Mouse (Mus musculus): ENCODE measurements at regions not wholly inside any gene's neighbourhood (a gene's known extent, or its start where the extent isn't known, plus 50 kb on each side); places are given as distances from the start of the nearest gene placed in this dataset.

DNA sequence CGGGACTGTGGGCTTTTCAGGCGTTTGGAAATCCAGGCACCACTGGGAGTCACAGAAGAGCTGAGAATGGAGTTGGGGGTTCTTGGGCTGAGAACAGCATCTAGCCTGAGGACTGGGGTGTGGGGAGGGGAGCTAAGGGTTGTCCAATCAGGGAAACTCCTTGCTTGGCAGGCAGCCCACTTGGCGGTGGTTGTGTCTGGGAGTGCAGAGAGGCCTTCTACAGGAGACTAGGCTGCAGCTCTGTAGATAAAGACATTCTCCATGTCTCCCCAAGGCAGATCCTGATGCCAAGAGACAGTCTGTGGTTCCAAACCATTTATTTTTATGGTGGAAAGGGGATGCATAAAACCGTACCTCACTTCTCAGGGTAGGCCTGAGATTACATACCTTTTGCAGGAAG lies 774.6 kb downstream of the Brinp1 start:
- DNase-seq = no peak

DNA sequence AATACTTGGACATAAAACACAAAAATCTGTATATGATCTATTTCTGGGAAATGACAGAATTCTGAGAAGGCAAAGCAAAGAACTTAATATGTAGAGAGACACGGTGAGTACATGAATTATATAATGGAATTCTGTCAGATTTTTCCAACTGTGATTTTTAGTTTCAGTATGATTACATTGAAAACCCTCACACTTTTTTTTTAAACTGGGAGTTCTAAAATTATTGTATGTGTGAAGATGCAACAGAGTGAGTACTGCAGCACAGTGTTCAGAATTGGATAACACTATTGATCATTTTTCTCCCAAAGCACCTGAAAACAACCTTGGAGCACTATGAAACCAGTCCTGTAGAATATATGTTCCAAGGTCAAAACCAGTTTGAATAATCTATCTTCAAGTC lies 797.7 kb downstream of the Brinp1 start:
- no peak for DNase-seq

DNA sequence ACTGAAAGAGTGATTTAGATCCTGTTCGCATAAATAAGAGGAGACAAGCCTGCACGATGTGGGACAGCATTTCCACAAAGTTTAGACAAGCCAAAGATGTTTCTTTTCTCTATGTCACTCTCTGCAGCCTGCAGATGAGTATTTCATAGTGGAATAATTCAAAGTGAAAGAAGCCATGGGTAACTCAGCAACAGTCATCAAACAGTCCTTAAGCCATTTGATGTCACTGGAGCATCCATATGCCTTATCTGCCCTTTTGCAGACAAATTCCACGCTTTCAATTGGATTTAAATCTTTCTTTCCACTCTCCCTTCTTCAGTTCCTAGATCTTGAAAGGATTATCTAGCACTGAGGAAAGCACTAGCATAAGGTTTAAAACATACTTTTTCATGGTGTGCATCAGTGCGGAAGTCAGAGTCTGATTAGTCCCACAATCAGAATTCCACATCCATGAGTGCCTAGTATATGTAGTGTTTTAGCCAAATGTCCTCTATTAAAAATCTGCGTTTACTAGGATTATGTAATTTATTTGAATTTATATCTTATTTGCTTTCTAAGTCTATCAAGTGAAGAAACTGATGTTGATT lies 805.6 kb downstream of the Brinp1 start:
- no peak for DNase-seq

DNA sequence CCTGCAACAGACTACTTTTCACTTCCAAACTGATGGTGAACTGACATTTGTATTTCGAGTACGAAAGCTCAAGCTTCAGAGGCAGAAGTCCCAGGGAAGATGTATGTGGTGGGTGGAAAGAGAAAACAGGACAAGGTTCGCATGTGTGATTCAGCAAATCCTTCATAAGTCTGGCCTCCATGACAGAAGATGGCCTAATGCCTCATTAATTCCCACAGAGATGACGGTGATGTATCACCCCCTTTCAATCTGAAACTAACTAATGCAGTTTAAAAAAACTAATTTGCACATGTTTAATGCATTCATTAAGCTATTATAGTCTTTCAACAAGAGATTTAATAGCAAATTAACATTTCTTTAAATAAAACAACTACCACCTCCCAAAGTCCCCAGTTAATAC lies 826.1 kb downstream of the Brinp1 start:
- DNase-seq = no peak

DNA sequence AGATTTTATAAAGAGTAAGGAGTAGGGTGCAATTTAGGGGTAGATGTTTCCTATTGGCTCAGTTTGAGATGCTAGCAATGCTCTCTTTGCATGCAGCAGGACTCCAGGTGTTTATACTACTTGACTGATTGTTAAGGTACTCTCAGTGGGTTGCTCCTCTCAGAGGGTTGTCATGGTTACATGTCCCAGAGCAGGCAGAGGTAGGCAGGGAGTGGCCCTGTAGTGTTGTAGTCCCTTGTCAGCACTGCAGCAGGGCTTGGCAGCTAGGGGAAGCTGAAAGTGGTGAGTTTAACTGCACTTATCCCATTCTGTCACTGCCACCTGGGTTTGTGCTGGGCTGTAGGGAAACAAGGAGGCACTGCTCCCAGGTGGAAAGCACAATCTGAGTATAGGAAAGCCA lies 839.7 kb downstream of the Brinp1 start:
- no peak for DNase-seq

DNA sequence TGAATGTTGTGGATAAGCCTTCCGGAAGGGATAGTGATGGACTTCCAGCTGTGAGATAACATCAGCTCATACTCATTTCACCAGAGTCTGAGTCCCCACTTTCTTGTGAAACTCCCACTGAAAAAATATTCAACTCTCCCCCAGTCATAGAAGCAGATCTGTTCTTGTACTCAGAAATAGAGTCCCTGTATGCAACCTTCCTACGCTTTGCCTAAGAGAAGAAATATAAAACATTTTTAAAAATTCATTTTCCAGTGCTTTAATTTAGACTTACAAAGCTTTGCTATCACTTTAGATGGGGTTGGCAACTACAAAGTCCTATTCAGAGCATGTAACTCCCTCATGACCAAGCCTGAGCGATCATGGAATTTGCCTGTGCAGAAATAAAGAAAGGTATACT lies 868.9 kb downstream of the Brinp1 start:
- DNase-seq = no peak

DNA sequence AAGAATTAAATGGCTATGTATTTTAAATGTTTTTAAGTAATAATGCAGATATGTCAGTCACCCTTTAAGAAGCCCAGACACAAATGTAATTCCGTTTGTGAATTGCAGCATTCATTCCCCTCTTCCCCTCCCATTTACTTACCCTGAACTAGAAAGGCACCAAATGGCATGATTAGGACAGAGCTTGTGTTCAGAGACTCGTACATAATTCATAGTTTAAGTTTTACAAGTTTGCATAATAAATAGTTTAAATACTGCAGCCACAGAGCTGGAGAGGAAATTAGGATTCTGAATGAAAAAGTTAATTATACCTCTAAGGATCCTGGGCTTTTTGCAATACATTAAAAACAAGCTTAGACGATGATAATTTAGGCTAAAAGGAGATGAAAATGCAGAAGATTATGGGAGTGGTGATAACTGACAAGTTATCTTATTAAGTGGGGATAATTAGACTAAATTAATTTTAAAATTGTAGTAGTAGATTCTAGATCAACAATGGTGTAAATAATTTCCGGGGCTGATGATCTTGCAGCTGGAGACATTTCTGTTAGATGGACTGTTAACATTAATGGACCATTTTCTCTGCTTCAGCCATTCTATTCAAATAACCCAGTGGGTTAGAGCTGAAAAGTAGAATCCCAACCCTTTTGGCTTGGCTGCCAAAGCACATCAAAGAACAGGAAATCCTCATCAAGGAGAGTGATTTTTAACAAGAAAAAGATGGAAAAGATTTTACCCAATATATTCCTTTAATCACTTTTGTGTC lies 897.2 kb downstream of the Brinp1 start:
- DNase-seq = no peak

DNA sequence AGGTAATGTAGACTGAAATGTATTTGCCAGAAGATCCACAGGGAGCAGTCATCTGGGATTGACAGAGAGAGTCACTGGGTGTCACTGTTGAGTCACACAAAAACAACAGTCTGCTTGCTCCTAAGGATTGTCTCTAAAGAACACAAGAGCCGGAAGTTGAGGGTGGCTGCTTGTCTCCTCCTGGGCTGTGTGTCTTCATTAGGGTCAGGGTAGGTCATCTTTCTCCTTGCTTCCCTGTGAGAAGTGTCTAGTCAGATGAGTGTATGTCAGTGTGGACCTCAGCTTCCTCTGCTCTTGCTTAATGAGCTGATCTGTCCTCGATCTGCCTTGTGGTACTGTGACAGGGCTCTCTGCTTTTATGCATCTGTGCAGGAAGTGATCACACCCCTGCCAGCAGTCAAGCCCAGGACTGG lies 931.3 kb downstream of the Brinp1 start:
- peak; percentile 69 for DNase-seq

DNA sequence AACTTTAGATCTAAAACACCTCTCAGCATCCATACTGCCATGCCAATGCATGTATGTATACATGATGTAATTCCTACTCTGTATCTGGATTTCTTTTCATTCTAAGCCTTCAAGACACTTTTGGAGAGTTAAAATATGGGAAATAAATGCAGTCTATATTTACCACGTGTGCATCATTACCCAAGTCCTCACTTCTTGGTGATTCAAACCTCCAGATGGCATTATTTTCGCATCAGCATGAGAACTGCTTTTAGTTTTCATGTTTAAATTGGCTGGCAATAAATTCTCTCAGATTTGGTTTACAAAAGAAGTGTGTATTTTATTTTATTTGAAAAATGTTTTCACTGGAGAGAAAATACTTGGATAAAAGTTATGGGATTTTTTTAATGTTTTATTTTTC lies 942.8 kb downstream of the Brinp1 start:
- no peak for DNase-seq

DNA sequence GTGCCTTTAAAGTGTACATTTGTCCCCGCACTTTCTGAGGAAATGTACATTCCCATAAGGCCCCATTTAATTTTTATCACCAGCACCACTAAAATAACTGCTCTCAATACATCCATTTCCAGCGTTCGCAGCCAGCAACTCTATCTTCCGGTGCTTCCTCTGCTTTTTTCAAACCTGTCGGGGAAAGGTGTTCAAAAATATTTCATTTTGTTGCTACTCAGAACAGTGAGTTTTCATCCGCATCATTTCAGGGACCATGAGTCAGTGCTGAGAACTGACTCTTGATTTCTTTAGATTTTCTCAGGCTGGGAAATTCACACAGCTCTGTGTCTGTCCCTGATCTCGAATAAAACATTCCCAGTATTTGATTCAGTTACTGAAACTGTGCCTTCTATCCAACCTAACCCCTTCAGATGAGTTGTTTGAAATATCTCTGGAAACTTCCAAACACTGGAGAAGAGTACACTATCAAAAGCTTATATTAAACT lies 959.4 kb downstream of the Brinp1 start:
- DNase-seq = no peak

DNA sequence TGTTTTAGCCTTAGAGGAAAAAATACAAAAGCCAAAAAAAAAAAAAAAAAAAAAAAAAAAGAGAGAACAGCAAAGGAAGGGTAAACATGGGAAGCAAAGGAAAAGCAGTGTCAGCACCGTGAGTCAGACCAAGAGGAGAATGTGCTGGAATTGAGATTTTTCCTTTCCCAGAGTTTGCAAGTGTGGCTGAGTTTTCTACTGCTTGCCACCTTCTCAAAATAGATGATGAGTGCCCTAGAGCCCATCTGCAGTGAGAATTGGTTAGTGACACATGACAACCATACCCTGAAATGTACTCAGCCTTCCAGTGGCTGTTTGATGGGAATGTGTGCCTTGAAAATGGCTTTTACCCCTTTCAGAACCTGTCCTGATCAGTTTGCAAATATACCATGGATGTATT lies 990.7 kb downstream of the Brinp1 start:
- no peak for DNase-seq

DNA sequence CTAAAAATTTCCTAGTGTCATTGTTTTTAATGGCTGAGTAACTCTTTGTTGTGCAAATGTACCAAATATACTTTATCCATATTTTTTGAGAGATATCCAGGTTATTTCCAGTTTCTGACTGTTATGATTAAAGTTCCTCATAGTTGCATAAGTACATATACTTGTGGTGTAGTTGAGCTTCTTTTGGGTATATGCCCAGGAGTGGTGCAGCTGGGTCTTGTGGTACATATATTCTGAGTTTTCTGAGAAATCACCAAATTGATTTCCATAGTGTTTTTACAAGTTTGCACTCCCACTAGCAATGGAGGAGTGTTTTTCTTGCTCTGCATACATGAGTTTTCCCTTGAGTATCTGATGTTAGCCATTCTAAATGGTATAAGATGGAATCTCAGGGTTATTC lies 1006.2 kb downstream of the Brinp1 start:
- DNase-seq = no peak

DNA sequence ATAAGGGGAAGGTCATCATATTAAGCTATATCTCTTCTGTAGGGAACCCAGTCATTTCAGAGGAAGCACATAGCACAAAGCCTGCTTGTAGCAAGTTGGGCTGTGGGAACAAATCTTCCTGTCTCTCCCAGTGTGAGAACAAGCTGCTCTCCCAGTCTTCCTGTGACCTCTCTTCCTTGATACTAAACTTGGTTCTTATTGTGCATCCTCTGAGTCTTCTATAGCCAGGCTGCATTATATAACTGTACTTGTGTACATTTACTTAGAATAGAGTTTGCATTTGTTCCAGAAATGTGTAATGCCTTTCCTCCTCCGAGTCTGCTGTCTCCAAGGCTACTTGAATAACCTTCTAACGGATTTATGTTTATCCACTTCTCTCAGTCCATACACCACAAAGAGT lies 1021.7 kb downstream of the Brinp1 start:
- DNase-seq = no peak

DNA sequence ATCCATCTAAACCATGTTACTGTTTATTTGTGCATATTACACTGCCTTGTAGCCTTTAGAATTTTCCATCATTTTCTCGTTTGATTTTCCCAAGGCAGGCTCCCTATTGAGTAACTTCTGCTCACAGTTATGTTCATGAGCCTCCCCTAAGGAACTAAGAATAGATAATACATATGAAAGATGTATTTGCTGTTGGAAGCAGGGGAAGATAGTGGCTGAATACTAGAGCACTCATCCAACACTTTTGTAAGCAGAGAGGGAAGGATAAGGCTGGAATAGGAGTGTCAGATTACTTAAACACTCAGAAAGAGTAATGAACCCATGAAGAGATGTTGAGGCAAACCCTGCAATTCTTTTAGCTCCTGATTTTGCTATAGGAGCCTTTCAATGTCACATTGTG lies 1055.1 kb downstream of the Brinp1 start:
- DNase-seq = no peak

DNA sequence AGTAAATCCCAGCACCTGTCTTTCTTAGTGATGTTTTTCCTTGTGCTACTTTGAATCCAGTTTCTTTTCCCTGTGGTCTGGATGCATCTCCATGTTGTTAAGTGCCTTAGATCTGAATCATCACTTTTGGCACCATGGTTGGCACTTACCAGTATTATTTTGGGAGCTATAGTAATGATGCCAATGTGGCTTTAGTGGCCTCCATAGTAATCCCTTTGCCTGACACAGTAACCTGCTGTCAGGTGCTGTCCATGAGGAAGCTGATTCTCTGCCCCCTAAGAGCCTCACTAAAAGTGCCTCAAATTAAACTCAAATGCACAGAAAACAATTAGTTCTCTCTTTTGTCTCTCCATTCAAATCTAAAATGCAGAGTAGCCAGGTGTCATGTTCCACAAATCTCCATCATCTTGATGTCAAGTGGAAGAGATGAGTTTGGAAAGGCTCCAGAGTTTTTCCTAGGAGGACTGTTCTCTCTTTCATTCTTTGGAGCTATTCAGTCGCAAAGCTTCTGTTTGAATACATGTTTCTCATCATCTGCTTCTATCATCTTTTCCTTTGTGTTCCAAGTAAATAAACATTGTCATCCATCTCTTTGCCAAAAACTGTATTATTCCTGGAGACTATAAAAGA lies 1062.1 kb downstream of the Brinp1 start:
- DNase-seq = no peak

DNA sequence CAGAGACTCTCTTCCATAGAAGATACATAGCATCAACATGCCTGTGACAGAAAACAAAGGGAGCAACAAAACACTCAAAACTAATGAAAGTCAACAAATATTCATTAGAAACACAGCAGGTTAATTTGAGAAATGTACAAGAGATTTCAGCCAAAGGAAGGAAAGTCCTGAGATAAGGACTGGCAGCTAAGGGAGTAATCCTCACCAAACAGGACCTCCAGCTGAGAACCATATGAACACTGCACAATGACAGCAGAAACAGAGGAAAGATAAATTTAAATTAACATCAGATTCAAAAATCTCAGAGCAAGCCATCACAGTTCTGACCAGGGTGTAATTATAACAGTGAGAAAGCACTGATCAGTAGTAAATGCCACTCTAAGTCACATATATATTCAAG lies 1060.6 kb downstream of the Tlr4 start:
- DNase-seq = no peak

DNA sequence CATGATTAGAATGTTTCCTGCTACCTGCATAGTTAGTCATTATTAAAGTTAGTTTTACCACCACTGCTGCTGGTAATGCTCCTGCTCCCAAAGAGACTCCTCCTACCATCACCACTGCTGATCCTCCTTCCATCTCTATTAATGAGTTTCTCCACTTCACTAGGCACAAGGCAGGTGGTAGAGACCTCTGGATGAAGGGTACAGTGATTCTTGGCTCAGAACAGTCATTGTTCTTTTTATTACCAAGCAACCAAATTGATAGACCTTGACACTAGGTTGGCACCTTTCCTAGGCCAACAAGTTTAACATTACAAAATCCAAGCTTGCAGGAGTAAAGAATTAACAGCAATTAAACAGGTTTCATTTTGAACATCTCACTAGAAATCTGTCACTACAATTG lies 1057.8 kb downstream of the Tlr4 start:
- DNase-seq = no peak

DNA sequence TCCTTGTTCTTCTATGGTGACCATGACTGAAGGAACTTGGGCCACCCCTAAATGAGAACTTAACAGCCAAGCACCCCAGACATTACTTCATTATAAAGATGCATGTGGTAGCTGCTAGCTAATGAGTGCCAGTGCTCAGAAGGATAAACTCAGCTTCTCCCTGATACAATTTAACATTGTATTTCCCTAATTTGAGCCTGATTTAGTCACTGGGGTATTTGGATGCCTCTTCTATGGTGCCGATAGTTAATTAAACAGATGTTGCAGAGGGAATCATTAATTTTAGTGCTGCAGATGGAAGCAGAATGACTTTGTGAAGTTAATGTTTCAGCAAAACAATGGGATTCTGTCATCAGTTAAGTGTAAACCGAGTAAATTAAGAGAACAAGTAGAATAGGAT lies 1034.8 kb downstream of the Tlr4 start:
- no peak for DNase-seq

DNA sequence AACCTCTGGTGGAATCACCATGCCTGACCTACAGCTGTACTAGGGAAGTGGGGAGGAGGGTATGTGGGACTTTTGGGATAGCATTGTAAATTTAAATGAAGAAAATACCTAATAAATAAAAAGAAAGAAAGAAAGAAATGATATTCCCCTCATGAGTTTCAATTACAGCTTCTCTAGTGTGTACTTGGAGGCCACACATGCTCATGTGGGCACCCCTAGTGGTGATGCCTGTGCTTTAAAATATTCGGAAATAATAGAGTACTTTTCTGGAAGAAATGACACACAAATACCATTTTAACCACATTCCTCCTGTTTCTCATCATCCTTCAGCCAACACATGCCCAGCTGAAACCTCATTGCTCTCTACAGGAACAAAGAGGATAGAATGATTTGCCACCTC lies 1034.4 kb downstream of the Tlr4 start:
- no peak for DNase-seq

DNA sequence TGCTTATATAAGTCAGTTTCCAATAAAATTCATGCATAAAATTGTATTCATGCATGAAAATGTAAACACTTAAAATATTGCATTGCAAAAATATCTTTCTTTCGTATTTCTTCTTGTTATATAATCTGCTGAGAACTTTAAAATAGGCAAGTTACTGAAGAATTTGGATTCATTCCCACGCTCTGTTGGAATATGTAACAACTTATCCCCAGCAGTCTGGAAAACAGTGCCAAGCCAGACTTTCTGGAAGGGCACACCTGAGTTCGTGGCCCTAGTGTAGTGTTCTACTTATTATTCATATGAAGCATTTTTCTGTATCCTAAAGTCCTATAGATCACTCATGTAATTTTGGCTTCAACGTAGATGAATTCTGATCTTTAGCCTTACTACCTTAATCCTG lies 1025.6 kb downstream of the Tlr4 start:
- no peak for DNase-seq

DNA sequence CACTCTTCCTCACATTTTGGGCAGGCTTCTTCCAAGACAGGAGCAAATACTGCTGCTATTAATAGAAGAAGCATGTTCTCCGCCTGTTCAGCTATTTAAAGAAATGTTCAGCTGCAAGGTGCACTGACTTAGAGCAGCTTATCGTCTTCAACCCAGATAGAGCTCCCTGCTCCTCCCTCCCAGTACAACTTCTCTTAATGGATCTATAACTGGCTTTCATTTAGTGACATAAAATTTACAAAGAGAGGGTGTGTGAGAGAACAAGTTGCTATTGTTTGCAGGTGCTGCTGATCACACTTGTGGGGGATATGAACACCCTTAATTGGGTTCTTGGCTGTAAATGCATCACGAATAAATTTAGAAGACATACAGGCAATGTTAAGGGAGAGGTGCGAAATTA lies 1006.0 kb downstream of the Tlr4 start:
- DNase-seq = no peak

DNA sequence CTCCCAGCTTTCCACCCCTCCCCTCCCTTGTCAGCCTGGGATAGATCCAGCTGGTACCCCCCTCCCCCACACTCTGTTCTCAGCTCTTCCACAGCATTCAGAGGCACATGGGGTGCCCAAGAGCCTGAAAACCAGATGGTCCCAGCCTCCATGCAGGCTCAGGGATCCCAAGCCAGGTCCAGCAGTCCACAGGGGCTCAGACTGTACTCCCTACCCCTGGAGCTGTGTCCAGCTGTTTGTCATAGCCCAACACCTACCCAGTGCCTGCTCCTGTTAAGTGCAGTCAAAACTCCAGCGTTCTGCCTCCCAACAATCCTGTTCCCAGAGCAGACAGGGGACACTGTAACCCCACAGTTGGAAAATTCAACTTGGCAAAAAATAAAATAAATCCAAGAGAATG lies 998.1 kb downstream of the Tlr4 start:
- DNase-seq = no peak

DNA sequence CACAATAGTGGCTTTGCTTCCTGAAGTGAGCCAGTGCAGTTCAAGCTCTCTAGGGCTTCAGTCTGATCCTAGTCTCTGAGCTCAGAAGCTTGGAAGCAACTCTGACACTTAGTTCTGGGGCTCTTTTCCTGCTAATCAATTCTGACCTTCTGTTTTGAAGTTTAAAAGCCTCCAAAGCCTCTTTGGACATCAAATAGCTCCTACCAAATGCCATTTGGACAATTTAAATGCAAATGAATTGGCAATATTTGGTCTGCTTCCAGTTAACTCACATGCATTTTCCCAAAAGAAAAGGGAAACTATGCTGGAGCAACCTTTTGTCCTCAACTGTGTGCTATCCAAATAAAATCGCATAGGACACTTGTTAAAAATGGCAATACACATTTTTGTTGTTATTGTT lies 968.7 kb downstream of the Tlr4 start:
- peak; percentile 2 for DNase-seq
